ENCODE assay signal across 31 mouse cellular contexts in the genomic region with DNA sequence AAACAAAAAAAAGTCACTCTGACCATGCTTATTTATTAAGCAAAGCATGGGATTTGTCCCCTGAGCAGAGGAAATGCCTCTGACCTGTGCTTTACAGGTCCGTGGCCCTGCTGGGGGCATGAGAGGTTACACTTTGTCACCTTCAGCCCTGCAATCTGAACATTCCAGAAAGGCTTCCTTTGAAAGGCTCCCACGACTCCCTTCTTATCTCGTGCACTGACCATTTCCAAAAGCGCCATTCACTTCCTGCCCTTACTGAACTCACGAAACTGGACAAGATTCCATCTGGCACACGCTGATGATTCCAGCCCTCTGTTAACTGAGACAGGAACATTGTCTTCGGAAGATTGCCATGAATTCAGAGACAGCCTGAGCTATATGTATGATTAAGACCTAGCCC. TPM values are rescaled to one million over a fixed set of nuclear protein-coding genes. Genes with fewer than 3 reads are reported as not detected.
DNase-seq lines count a peak whose midpoint lies in the region; ATAC-seq and TF ChIP-seq lines count a peak whose summit lies in the region.
"Had no signal": no experiment of that assay in that cellular context is flagged by ENCODE, and none has a peak within 500 bp of the region (broad histone marks: within the 10 kb centered on the region; RNA-seq: fewer than 3 reads in every experiment).

No protein-coding gene starts in this region.

- peaks cover 43% of the 10 kb centered on the region for H3K4me1 ChIP-seq in heart, embryonic 10.5 days
- peaks cover 4% of the 10 kb centered on the region; the same call in 1 of the 2 replicates for H3K4me1 ChIP-seq in kidney, adult 2 months (ENCODE audit: control insufficient read depth, insufficient read depth, low read length)
- H3K4me1 ChIP-seq in kidney, embryonic 15.5 days = peaks cover 25% of the 10 kb centered on the region
- H3K4me1 ChIP-seq in ES-Bruce4 (ENCODE audit: control insufficient read depth, insufficient read depth, low read length) = peaks cover 12% of the 10 kb centered on the region
- H3K4me1 ChIP-seq: neural tube, embryonic 13.5 days had no signal

- H3K27me3 ChIP-seq in heart, embryonic 10.5 days (ENCODE audit: insufficient read depth, poor library complexity, severe bottlenecking) = no peaks in the 10 kb centered on the region
- H3K27me3 ChIP-seq in kidney, adult 2 months (replicated peaks; ENCODE audit: control insufficient read depth, insufficient read depth, low read length) = no peaks in the 10 kb centered on the region
- H3K27me3 ChIP-seq in kidney, embryonic 15.5 days = no peaks in the 10 kb centered on the region
- no peaks in the 10 kb centered on the region for H3K27me3 ChIP-seq in ES-Bruce4 (ENCODE audit: control insufficient read depth, insufficient read depth, low read length, poor library complexity, severe bottlenecking)
- H3K27me3 ChIP-seq: embryonic facial prominence, embryonic 12.5 days; hindbrain, embryonic 13.5 days; limb, embryonic 13.5 days; midbrain, embryonic 12.5 days; neural tube, embryonic 13.5 days had no signal

- H3K9ac ChIP-seq in kidney, embryonic 15.5 days = no peak overlapping the region
- peak overlapping the region; percentile 56; the same call in 1 of the 2 replicates for H3K9ac ChIP-seq in ES-Bruce4 (ENCODE audit: low read depth, poor library complexity, severe bottlenecking)
- H3K9ac ChIP-seq: embryonic facial prominence, embryonic 12.5 days; hindbrain, embryonic 13.5 days; limb, embryonic 13.5 days; liver, embryonic 14.5 days; lung, embryonic 14.5 days; midbrain, embryonic 12.5 days; neural tube, embryonic 13.5 days had no signal

- peaks cover 3% of the 10 kb centered on the region; the same call in 1 of the 2 replicates for H3K36me3 ChIP-seq in heart, embryonic 10.5 days
- H3K36me3 ChIP-seq in kidney, adult 2 months (ENCODE audit: control insufficient read depth, insufficient read depth, low read length) = no peaks in the 10 kb centered on the region
- H3K36me3 ChIP-seq in kidney, embryonic 15.5 days = peaks cover 3% of the 10 kb centered on the region
- no peaks in the 10 kb centered on the region for H3K36me3 ChIP-seq in ES-Bruce4 (ENCODE audit: control insufficient read depth, insufficient read depth, low read length, poor library complexity, severe bottlenecking)
- H3K36me3 ChIP-seq: embryonic facial prominence, embryonic 12.5 days; hindbrain, embryonic 13.5 days; limb, embryonic 13.5 days; midbrain, embryonic 12.5 days had no signal

- H3K4me3 ChIP-seq in heart, embryonic 10.5 days = no peak overlapping the region
- H3K4me3 ChIP-seq in kidney, adult 2 months (ENCODE audit: insufficient read depth, low read depth, low read length) = no peak overlapping the region
- H3K4me3 ChIP-seq in kidney, embryonic 15.5 days (replicated peaks) = no peak overlapping the region
- H3K4me3 ChIP-seq in ES-Bruce4 (ENCODE audit: low read depth, low read length) = no peak overlapping the region
- H3K4me3 ChIP-seq: embryonic facial prominence, embryonic 12.5 days; hindbrain, embryonic 13.5 days; layer of hippocampus, adult 2 months; limb, embryonic 13.5 days; midbrain, embryonic 12.5 days; neural tube, embryonic 13.5 days had no signal

- intact Hi-C loops in heart, postnatal 36 days (cut with DNase I) = loop anchor here (5.0 kb wide), 1 partner anchor 36 kb away; no protein-coding TSS in a partner anchor

- H3K9me3 ChIP-seq in heart, embryonic 10.5 days = no peaks in the 10 kb centered on the region
- H3K9me3 ChIP-seq in kidney, embryonic 15.5 days (replicated peaks) = no peaks in the 10 kb centered on the region
- no peaks in the 10 kb centered on the region for H3K9me3 ChIP-seq in ES-Bruce4 (replicated peaks; ENCODE audit: control insufficient read depth, insufficient read depth, low read length, poor library complexity, severe bottlenecking)
- H3K9me3 ChIP-seq: embryonic facial prominence, embryonic 12.5 days; hindbrain, embryonic 13.5 days; limb, embryonic 13.5 days; midbrain, embryonic 12.5 days; neural tube, embryonic 13.5 days had no signal

- ATAC-seq in kidney, embryonic 15.5 days (replicated peaks; ENCODE audit: low FRiP score) = no peak
- ATAC-seq: forebrain, embryonic 16.5 days; intestine, embryonic 16.5 days had no signal

- peak overlapping the region; percentile 80; the same call in 1 of the 2 replicates for H3K27ac ChIP-seq in heart, embryonic 10.5 days
- H3K27ac ChIP-seq in kidney, adult 2 months (ENCODE audit: insufficient read depth, low read depth, low read length) = no peak overlapping the region
- H3K27ac ChIP-seq in kidney, embryonic 15.5 days = no peak overlapping the region
- H3K27ac ChIP-seq in ES-Bruce4 (ENCODE audit: insufficient read depth, low read length) = no peak overlapping the region
- H3K27ac ChIP-seq: embryonic facial prominence, embryonic 12.5 days; hindbrain, embryonic 13.5 days; layer of hippocampus, adult 2 months; limb, embryonic 13.5 days; liver, embryonic 14.5 days; midbrain, embryonic 12.5 days; neural tube, embryonic 13.5 days had no signal

- no peak for TF ChIP-seq POLR2A in kidney, adult 2 months (IDR thresholded peaks at IDR 0.05; ENCODE audit: low read depth, low read length)
- no peak for TF ChIP-seq POLR2A in ES-Bruce4 (IDR thresholded peaks at IDR 0.05; ENCODE audit: insufficient read depth, low read length)

- no peak for DNase-seq in heart, embryonic 10.5 days (ENCODE audit: low spot score)
- no peak for DNase-seq in heart, postnatal 36 days
- DNase-seq in kidney, adult 2 months = peak; percentile 42
- no peak for DNase-seq in kidney, postnatal 4 days
- peak; percentile 24 to 27 for DNase-seq in kidney, postnatal 36 days
- no peak for DNase-seq in layer of hippocampus, adult 9-11 months
- DNase-seq: adrenal gland, postnatal 14 days; cerebellum, adult 11-12 months; cerebellum, adult 9-11 months; embryo, embryonic 11 days; right cerebral cortex, postnatal 4 days; thymus, adult 2 months; thymus, postnatal 36 days had no signal

- no peak for TF ChIP-seq CTCF in kidney, adult 2 months (conservative IDR thresholded peaks at IDR 0.05; ENCODE audit: insufficient read depth, insufficient read length, low read depth, low read length)
- no peak for TF ChIP-seq CTCF in ES-Bruce4 (IDR thresholded peaks at IDR 0.05; ENCODE audit: low read depth, low read length)

- no peak overlapping the region for H3K4me2 ChIP-seq in kidney, embryonic 15.5 days
- H3K4me2 ChIP-seq: embryonic facial prominence, embryonic 12.5 days; hindbrain, embryonic 13.5 days; limb, embryonic 13.5 days; lung, embryonic 14.5 days; midbrain, embryonic 12.5 days; neural tube, embryonic 13.5 days had no signal

- 18% methylated on average over 7 of the region's 7 CpGs for WGBS in heart, embryonic 10.5 days
- 39% methylated on average over 7 of the region's 7 CpGs for WGBS in kidney, adult 2 months
- 34% methylated on average over 7 of the region's 7 CpGs for WGBS in kidney, embryonic 15.5 days

- no peak for TF ChIP-seq EP300 in ES-Bruce4 (IDR thresholded peaks at IDR 0.05; ENCODE audit: insufficient read depth, low read depth, low read length)

RNA-seq across cellular contexts. Expression of a gene that starts 16.1 kb away (rescaled TPM):
- polyA plus RNA-seq in heart, embryonic 10.5 days (2016; fragmentation: Nextera tagmentation; extraction: Ambion mirVana) = not detected in 2 replicates
- total RNA-seq in heart, postnatal 36 days (2021) = under 1 TPM in 1 of 2 experiments, not detected in 1; 0.11 TPM
- polyA plus RNA-seq in kidney, adult 2 months (2012; rRNA removed) = 0.65 and 1.5 TPM in 2 replicates
- polyA plus RNA-seq in kidney, embryonic 15.5 days (2015; fragmentation: Nextera tagmentation; extraction: Ambion mirVana) = not detected in 2 replicates
- not detected in 2 replicates for polyA plus RNA-seq in ES-Bruce4 (2011; ENCODE audit: insufficient read depth, insufficient read length, low read depth, missing spikeins)
- total RNA-seq: gastrocnemius, adult 8-10 months; gastrocnemius, postnatal 4 days; heart, postnatal 25 days; layer of hippocampus, adult 2 months; layer of hippocampus, postnatal 25 days; left cerebral cortex, adult 8-10 months; left cerebral cortex, postnatal 36 days had no signal
- polyA plus RNA-seq: embryonic facial prominence, embryonic 12.5 days; forebrain, embryonic 16.5 days; lung, embryonic 14.5 days; midbrain, embryonic 12.5 days; neural tube, embryonic 13.5 days had no signal

RNA-seq across cellular contexts. Expression of a gene that starts 40.5 kb away (rescaled TPM):
- 0.74 and 0.90 TPM in 2 replicates for polyA plus RNA-seq in heart, embryonic 10.5 days (2016; fragmentation: Nextera tagmentation; extraction: Ambion mirVana)
- 1 to 10 TPM in 1 of 2 experiments, under 1 TPM in 1; 0.83 to 1.9 TPM for total RNA-seq in heart, postnatal 36 days (2021)
- polyA plus RNA-seq in kidney, adult 2 months (2012; rRNA removed) = 1.3 and 1.7 TPM in 2 replicates
- polyA plus RNA-seq in kidney, embryonic 15.5 days (2015; fragmentation: Nextera tagmentation; extraction: Ambion mirVana) = 1.3 and 1.9 TPM in 2 replicates
- polyA plus RNA-seq in ES-Bruce4 (2011; ENCODE audit: insufficient read depth, insufficient read length, low read depth, missing spikeins) = 3.7 and 4.2 TPM in 2 replicates

Comparison
In these comparisons a context has a peak if more than half of its experiments do, and no peak if none do; other contexts are left out.
1. DNase-seq: peak in kidney, adult 2 months (single experiment) and kidney, postnatal 36 days (2 of 2); none in heart, embryonic 10.5 days (single experiment), heart, postnatal 36 days (0 of 2), kidney, postnatal 4 days (0 of 2) and layer of hippocampus, adult 9-11 months (single experiment).